Mouse (Mus musculus): Measurements from ENCODE around the gene Gimap7.
A peak's percentile ranks its signal among the peaks of the same experiment; 100 is the strongest.
"Not testable (repeated sequence)": the region's sequence is repeated elsewhere in the genome, so short reads cannot be mapped to it uniquely, and the experiment has no call there.

Gene Gimap7

DNA sequence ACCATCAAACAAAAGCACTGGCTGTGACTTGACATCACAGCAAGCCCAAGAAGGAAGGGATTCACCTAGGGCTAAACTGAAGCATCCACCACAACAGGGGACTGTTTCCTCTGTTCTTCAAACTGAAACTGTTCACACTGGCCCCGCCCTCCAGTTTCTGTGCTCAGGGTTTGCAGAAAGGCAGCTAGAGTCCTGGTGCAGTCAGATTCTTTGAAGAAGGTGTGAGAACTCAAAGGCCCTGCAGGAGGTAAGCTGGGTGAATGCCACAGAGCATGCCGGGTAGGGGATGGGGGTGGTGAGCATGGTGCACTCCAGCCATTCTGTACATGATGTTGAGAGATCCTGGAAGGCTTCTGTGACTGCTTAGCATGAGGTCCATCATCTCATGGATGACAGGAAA, at the start of gene Gimap7, which contains the start of gene Gm28053:
TSS of gene Gimap7 (plus strand) at position 167 of the 400 bp plus-strand sequence.
TSS of gene Gm28053 (plus strand) at position 153 of the 400 bp plus-strand sequence.
- peak; percentile 81 to 85 for DNase-seq (ENCODE audit: low spot score in 2 of 2)

DNA sequence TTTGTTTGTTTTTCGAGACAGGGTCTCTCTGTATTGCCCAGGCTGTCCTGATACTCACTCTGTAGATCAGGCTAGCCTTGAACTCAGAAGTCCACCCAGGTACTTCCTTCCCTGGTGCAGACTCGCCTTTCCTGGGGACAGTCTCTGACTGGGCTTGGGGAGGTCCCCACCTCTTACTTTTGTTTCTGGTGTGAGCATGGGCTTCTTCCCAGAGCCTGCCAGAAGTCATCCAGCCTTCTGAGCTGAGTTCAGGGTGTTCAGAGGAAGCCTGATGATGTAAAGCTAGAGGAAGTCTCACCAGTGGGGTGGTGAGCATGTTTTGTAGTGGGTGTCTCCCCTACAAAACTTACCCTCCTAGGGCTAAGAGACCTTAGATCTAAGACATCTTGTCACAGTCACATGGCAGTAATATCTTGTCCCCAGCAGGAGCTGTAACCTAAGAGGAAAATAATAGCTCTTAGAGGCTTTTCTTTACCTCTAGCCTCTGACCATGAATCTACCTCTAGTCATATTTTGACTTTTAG, 48.9 kb upstream of the Gimap7 start:
- no peak for DNase-seq (ENCODE audit: low spot score in 2 of 2)

DNA sequence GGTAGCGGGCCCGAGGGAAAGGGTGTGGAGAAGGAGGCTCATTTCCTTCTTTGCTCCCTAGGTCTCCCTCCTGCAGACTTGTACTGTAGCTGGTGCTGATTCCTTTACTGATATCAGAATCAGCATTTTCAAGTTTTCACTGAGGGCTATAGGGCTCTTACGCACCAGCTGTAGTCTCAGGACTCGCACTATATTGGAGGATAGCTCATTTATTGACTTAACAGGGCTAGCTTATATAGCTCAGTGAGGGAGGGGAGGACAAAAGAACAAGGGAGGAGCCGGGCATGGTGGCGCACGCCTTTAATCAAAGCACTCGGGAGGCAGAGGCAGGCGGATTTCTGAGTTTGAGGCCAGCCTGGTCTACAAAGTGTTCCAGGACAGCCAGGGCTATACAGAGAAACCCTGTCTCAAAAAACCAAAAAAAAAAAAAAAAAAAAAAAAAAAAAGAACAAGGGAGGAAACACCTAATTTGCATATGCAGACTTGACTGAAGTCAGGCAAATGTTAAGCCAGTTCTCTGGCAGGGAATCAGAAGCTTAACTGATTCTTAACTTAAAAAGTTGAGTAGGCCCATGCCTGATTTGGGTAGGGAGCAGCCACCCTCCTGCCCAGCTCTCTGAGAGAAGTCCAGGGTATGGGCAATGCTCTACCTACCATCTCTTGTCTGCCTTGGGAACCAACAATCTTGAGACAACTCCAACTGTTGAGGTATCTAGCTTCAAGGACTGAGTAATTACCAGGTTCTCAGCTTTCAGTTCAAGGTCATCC, 43.9 kb upstream of the Gimap7 start:
- peak; percentile 52 to 63 for DNase-seq (ENCODE audit: low spot score in 2 of 2)

DNA sequence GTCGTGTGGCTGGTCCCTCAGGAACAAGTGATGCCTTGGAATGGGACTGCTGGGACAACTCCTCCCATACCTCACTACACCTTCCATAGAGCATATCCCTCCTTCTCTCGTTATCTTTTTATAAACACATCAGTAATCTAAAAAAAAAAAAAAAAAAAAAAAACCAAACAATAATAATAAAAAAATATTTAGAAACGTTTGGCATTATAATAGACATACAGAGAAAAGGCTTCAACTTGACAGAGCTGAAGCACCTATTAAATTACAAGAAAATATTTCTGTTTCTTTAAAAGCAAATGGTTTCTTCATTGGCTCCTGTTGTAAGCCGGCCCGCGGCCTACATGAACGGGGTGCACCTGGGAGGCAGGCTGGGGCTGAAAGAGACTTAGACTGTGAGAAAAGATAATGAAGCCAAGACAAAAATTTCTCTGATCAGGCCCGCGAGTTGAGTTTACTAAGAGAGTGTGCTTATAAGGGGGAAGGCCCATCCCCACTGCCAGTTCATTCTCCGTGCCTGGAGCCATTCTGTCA, 43.0 kb upstream of the Gimap7 start:
- no peak for DNase-seq (ENCODE audit: low spot score in 2 of 2)

DNA sequence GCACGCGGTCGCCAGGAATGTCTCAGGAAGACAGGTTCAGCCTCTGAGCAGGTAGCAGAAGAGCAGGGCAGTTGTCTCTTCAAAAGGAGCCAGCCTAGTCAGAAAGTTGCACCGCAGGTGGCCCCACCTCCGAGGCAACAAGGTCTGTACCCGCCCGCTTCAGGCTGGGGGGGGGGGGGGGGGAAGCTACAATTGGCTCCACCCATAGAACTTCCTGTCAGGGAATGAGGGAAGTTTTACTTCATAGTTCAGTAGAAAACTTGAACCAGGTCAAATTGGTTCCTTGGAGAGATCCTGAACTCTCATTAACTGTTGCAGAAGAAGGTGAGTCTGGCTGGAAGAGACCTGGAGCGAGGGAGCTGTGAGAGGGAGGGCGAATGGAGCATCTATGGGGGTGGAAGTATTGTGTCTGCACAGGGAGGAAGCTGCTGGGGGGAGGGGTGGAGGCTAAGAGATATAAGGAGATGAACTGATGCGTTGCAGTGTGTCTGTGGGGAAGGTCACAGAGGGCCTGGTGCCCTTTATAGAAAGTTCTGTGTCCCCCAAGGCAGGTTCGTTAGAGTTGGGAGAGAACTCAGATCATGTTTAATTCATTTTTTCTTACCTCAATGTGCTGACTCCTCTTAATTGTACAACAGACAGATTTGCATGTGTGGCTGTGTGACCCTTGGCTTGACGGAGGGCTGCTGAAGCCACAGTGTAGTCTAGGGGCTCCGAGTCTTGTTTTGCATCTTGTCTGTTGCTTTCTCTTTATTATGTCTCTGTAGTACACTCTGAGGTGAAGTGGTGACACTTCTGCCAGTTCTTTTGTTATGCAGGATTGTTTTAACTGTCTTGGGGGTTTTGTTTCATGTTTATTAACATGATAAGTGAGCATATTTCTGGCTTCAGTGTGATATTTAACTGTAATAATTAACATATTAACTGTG, 42.2 kb upstream of the Gimap7 start, which contains the start of gene Gimap9:
TSS of gene Gimap9 (plus strand) at position 199 of the 929 bp plus-strand sequence.
- DNase-seq (ENCODE audit: low spot score in 2 of 2): peak; percentile 89 to 90

DNA sequence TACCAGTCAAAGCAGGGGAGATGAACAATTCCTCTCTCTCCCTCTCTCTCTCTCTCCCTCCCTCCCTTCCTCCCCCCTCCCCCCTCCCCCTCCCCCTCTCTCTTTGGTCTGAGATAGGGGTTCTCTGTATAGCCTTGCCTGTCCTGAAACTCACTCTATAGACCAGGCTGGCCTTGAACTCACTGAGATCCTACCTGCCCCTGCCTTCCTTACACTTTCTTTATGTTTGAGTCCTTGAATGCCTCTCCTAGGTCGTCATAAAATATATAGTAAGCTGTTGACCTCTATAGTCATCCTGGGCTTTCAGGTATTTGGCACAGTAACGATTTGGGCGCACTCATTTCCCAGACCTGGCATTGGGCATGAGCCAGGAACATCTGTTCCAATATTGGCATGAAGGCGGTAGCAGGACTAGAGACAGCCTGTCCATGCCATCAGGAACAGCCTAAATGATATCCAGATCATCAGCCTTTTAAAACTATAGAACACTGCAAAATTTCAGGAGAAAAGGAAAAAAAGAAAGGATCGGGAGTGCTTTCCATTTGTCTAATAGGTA, 41.5 kb upstream of the Gimap7 start:
- no peak for DNase-seq (ENCODE audit: low spot score in 2 of 2)

DNA sequence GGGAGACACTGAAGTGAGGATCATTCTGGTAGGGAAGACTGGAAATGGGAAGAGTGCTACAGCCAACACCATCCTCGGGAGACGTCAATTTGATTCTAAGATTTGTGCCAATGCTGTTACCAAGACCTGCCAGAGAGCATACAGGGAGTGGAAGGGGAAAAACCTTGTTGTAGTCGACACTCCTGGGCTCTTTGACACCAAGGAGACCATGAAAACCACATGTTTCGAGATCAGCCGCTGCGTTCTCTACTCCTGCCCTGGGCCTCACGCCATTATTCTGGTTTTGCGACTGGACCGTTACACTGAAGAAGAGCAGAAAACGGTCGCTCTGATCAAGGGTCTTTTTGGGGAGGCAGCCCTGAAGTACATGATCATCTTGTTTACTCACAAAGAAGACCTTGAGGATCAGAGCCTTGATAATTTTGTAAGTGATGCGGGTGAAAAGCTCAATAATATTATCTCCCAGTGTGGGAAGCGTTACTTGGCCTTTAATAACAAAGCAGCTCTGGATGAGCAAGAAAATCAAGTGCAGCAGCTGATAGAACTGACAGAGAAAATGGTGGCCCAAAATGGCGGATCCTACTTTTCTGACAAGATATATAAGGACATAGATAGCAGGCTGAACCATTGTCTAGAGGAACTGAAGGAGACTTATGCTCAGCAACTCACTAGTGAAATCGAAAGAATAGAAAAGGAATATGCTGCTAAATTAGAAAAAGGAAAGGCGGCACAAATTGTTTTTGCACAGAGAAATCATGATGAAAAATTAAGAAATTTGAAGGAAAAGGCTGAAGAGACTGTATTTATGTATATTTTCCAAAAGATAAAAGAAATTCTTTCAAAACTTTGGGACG, 40.7 kb upstream of the Gimap7 start:
- no peak for DNase-seq (ENCODE audit: low spot score in 2 of 2)

DNA sequence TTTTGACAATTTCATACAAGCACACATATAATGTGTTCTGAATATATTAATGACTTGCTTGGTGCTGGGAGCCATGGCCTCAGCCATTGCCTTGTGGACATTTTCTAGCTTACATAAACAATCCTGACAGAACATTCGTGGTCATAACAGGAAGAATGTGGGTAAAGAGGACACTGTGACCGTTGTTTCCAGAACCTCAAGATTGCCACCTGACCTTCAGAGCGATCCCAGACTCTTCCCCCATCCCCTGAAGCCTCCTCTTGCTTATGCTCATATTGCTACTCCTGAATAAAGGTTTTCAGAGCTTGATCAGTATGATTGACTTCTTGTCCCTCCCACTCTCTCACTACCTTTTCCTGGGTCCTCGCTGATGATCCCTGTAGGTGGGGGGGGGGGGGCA, 40.0 kb upstream of the Gimap7 start:
- DNase-seq (ENCODE audit: low spot score in 2 of 2): no peak

DNA sequence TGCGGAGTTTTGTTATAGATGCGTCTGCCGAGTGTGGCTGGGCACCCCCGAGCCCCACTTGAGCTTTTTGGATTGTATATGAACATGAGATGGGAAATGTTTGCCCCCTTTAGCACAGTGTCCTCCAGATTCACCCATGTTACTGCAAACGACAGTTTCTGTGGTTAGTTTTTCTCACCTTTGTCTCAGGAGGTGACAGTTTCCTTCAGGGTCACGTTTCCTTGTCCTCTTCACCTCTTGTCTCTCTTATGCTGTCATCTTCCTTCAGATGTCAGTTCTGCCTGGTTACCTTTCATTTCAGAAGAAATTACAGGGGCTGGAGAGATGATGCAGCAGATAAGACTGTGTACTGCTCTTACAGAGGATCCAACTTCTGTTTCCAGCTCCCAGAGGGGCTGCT, 38.7 kb upstream of the Gimap7 start:
- no peak for DNase-seq (ENCODE audit: low spot score in 2 of 2)

DNA sequence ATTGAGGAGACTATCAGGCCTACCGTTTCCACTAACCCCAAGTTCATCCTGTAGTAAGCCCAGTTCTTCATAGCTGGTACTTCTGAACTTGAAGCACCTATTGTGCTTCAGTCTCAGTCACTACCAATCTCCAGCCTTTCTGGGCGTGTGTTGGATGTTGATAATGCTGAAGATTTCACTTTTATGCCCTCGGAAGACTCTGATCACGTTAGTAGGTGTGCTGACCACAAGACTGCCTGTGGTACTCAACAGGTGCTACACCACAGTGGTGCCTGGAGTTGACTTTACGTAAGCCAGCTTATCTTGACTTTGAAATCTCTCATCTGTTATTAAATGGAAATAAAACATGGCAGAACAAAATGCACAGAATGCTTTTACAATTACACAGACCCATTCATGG, 38.0 kb upstream of the Gimap7 start:
- DNase-seq (ENCODE audit: low spot score in 2 of 2): no peak

DNA sequence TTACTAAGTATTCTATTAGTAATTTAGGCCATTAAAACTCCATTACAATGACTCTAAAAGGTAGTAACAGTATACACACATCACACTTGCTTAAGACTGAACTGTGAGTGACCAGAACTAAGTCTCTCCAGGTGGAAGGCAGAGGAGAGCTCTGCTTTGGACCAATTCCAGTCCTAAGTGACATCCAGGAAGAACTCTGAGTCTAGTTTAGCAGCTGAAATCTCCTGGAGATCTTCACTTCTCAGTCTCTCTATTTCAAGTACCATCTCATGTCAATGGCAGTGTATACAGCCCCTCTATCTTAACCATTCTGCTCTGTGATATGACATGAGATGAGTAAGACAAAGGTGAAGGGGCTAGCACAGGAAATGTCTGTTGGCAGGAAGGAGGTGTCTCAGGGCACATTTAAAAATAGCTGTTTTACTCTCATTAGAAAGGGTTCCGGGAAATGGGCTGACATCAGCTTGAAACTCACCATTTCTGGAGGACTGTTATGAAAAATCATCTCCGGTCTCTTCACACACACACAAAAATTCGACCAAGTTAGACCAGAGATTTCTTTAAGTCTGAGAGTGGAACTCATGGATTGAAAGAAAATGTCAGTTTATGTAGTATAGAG, 36.8 kb upstream of the Gimap7 start:
- peak; percentile 72 to 73 for DNase-seq (ENCODE audit: low spot score in 2 of 2)

DNA sequence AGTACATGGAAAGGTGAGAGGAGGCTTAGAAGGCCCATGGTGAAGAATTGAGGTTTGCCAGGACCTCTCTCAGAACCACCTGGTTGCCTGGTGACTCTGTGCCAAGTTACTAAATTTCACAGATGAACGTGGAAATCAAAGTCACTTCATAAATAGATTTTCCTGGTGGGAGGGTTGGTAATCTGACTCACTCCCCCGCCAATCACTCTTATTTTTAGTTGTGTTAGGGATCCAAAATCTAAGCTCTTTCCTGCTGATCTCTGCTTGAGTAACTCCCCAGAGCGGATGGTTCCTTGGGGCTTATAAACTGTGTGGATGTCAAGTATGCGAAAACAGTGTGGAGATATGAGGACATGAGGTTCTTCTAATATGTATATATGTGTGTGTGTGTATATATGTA, 36.1 kb upstream of the Gimap7 start:
- DNase-seq (ENCODE audit: low spot score in 2 of 2): no peak

DNA sequence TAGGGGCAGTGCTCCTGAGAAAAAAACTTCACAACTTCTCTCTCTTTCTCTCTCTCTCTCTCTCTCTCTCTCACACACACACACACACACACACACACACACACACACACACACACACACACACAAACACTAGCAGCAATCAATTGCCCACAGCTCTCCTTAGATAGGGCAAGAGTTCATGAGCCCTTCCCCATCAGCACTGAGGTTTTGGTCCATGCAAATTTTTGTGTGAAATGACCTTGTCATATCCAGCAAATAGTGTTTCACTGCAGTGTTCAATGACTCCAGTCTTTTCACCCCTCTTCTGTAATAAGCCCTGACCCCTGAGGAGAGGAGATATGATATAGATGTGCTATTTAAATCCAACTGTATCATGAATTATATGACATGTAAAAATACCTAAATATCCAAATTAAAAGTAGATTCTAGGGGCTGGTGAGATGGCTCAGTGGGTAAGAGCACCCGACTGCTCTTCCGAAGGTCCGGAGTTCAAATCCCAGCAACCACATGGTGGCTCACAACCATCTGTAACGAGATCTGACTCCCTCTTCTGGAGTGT, 35.1 kb upstream of the Gimap7 start:
- DNase-seq (ENCODE audit: low spot score in 2 of 2): not testable (repeated sequence)

DNA sequence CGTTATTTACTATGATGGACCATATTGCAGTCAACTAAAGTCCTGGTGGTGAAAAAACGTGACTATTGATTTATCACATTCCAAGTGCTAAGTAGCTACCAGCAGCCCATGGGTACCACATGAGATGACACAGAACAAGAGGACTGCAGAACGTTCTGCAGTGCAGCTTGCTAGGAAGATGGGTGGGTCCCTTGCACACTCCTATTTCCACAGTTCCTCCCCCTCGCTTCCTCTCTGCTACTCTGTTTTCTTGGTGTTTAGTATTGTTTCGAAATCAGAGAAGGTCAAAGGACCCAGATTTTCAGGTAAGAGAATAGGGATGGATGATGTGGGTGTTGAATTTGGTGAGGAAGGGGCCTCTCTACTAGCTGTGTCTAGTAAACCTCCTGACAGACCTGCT, 34.1 kb upstream of the Gimap7 start, which contains the start of gene Gimap4:
TSS of gene Gimap4 (plus strand) at position 231 of the 400 bp plus-strand sequence.
- DNase-seq (ENCODE audit: low spot score in 2 of 2): no peak

DNA sequence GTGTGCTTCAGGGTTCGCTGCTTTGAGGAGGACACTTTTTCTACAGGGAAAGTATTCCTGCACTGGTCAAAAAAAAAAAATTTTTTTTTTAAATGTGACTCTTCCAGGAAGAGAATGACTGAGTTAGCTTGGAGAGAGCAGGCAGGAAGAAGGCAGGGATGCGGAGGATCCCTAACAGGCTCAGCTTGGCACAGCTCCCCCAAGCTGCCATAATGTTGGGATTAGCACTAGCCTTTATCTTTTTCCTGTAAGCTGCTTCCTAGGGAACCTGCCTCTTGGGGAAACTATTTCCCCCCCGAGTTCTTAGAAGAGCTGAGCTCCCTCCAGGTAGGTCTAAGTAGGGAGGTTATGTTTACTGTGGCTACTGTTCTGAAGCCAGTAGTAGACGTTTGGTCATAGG, 33.6 kb upstream of the Gimap7 start:
- DNase-seq (ENCODE audit: low spot score in 2 of 2): no peak

DNA sequence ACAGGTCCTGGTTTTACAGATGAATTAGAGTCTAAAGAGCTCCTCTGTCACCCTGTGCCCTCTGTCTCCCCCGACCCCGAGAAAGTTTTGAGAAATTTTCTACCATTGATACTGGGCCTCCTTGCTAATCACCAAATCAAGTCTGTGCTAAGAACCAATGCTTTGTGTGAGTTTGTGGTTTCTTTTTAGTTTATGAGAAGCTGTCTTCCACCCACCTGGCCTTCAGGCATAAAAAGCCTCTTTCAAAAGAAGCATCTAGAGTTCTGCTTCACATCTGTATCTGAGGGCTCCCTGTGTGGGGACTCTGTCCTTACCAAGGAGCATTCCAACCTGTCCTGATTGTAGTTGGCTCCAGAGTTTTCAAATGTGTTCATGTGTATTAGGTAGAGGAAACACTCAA, 33.2 kb upstream of the Gimap7 start:
- DNase-seq (ENCODE audit: low spot score in 2 of 2): no peak

DNA sequence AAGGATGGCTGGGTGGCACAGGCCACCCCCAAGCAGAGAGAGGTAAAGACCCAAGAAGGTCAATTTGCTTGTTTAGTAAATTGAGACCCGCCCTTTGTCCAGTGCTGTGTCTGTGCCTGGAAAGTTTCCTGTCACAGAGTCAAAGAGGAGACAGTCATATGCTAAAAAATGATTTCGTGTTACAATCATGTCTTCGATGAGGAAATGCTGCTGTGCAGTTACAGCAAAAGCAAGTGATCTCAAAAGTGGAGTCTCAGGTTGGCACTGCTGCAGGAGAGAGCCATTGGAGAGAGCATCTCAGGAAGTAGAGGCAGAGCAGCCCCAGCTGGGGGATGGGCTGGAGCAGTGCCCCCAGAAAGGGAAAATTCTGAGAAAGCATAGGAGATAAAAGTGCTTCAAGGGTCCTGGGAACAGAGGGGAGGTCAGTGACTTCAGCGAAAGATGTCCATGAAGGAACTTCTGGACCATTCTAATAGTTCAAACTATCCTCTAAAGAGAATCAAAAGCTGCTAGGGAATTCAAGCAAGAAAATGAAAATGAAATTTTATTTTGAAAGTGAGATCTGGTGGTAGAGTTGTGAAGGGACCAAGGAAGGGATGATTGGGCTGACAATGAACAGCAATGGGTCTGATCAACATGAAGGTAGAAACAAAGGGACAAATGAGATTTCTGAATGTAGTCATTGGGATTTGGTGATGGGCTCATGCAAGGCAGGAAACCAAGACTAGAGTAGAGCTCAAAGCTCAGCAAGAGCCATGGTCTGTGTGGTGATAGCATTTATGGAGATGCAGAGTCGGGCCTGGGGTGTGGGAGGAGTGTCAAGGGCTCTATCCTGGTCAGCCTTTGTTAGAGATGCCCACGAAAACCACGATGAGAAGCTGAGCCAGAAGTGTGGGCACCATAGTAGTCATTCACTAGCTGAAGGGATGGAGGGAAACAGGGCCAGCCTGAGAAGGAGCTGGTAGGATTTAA, 32.4 kb upstream of the Gimap7 start:
- DNase-seq (ENCODE audit: low spot score in 2 of 2): no peak

DNA sequence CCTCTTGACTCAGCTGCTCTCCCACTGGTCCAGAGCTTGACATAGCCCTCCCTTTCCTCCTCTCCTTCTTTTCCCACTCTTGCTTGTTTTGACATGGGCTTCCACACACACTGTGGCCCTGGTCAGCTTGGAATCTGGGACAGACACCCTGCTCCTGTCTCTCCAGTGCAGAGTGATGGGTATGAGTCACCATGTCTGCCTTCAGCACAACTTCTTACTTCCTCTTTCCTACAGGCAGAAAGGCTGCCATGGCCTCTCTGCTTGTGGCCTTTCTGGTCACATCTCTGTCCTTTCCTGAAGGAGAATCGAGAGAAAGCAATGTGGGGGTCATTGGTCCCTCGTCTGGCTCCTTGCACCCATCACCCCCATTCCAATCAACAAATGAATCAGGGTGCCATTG, 31.3 kb upstream of the Gimap7 start:
- peak in 1 of 2 experiments; percentile 55 for DNase-seq (ENCODE audit: low spot score in 2 of 2)

DNA sequence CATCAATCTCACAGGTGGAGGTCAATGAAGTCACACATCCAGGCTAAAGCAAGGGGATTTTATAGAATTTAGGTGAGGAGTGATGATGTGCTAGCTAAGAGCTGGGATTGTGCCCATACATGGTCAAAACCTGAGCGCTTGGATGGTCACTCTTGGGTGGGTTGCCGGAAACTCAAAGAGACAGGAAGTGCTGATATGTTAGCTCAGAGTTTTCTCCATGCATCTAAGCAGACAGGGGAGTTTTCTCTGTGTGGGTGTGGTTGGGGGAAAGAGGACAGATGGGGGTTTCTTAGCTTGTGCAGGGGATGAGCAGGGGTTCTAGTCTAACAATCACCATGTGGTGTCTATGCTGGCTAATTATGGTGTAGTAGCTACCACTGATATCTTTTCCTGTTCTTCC, 29.1 kb upstream of the Gimap7 start:
- peak; percentile 72 to 78 for DNase-seq (ENCODE audit: low spot score in 2 of 2)

All from spleen, postnatal 36 days (tissue).